Mouse (Mus musculus): ENCODE data around the gene Gm44973. TPM values are rescaled to one million over a fixed set of nuclear protein-coding genes. Genes with fewer than 3 reads are reported as not detected.

Gene Gm44973
- not detected for total RNA-seq (2023)

DNA sequence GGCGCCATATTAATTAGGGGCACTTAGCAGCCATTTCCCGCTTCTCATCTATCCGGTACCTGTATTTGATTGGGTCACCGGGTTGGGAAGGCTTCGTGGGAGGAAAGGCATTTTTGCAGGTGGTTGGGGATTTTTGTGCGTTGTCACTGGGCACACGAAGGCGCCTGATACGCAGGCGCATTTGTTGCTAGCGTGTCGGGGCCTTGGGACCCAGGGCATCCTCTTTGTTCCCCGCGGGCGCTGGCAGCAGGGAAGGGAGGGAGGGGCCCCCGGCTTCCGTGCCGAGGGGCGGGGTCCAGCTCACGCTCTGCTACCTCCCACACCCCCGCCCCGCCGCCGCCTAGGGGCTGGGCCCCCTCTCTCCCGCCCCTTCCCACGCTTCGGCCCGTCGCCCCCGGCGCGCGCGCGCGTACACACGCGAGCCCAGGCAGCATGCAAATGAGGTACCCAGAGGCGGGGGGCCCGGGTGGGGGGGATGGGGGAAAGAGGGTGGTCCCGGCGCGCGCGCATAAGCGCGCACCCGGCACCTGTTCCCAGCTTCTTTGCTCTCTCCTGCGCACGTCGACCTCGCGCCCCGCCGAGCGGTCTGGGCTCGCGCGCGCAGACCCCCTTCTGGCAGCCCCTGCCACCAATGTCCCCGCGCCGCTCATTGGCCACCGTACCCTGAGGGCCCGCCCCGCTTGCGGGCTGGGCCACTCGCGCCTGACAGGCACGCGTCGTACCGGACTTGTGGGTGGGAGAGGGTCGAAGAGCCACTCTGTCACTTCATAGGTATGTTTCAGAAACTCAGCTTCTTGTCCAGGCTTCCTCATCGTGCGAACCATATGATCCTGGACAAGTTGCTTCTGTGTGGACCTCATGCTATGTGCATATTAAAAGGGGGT, at the start of gene Gm44973:
Gene Gm44973, plus strand, starts transcription at position 379 of the 884 bp plus-strand sequence.

DNA sequence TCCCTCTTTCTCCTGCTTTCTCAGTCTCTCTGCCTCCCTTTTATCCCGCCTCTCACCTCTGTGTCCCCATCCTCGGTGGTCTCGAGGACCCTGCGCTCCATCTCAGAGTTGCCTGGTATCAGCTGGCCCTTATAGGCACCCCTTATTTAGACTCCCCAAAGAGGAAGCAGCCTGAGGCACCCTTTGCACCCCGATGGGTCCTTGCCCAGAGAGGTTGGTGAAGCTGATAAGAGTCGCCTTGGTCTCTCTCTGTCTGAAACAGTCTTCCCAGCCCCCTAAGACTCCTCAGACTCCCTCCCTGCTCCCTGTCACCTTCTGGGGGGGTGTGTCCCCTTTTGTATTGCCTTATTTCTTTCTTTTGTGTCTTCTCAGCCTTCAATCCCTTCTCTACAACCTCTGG, 44.2 kb upstream of the Gm44973 start, which contains the start of gene Sbk3:
Gene Sbk3, minus strand, starts transcription at position 101 of the 400 bp plus-strand sequence.

DNA sequence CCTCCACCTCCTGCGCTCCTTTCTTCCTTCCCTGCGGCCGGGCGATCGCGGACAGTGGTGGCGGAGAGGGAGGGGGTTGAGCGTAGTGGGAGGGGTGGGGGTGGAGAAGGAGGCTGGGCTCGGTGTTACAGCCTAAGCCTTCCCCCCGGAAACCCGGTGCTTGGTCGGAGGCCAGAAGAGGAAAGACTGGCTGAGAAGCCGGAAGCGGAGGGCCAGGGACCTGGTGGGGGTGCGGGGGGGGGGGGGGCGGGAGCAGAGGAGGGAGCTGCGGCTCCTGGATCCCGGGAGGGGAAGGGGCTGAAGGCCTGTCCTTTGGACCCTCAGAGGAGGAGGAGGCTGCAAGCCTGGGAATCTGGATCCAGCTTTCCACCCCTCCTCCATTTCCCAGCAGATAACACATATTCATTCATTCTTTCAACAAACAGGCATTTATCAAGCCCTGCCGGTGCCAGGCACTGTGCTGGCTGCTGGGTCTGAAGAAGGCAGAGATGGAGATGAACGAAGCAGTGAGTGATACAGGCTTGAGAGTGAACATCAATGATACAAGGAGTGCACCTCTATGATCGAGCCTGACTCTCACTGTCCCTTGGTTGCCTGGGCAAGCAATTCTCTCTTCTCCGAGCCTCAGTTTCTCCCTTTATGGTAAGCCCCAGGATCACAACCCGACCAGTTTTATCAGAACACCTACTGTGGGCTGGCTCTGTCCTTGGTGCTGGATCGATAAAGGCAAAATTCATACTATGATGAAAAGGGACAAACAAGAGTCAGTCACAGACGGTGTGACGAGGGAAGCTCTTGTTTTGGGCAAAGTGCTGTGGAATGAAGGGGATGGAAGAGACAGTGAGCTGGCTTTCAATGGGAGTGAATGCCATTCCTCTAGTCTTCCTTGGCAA, 19.0 kb upstream of the Gm44973 start, which contains the start of gene Zfp579:
Gene Zfp579, minus strand, starts transcription at position 156 of the 893 bp plus-strand sequence.

DNA sequence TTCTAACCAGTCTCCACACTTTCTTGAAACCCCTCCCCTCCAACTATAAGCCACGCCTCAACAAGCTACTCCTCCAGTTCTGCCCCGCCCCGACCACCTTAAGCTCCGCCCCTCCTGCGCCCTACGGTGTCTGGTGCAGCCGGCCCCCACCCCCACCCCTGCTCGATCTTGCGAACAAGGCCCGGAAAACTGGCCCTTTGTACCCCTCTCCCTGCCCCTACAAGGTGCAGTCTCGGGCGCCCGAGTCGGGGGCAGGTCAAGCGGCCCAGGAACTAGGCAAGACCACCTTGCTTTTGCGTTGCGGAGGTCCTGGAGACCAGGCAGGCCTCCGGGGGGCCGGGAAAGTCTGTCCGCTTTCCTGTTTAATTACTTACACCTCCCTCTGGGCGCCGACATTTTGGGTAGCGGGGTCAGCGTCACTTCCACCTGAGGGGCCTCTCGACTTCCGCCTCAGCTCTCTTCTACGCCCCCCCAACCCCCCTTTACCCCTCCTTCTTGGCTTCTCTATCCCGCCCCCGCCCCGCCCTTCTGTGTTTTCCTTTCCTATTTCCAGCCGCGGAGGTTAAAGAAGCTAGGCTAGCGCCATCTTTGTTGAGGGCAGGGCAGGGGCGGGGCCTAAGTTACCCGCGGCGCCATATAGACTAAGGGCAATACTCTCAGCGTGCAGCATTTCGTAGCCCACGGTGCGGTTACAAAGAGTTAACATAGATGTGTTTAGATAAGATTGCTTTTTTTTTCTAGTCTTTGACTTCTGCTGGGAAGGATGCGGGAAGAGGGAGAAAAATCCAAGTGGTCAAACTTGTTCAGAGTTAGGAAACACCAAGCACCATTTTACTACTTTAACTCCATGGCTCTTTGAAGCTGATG, 812 bp upstream of the Gm44973 start, which contains the start of the genes Zfp524 and Fiz1:
Gene Zfp524, plus strand, starts transcription at position 165 of the 867 bp plus-strand sequence.
Gene Fiz1, minus strand, starts transcription at position 447 of the 867 bp plus-strand sequence.

DNA sequence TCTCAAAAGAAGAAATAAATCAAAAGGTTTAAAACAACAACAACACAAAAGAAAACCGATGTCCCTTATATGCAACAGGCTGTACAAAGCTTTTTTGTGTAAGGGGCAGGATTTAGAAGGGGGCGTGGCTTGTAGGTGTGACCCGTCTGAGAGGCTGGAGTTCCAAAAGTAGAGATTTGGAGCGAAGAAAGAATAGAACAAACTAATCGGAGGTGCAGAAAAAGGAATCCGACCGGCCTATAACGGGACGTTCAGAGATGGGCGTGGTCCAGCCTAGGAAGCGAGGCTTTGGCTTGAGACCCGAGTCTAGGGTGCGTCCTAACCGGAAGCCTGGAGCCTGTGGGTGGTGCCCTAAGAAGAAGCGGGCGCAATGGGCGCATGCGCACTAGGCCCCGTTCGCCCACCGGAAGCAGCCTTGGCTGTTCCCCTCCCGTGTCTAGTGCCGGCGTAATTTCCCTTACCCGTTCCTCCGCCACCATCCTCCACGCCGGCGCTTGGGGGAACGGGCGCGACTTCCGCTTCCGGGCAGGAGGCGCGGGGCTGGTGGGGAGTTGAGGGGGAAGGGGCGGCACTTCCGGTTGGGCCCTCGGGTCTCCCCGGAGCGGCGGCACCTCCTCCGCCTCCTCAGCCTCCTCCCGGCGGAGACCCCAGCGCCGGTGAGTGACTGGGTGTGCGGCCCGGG, 4.8 kb downstream of the Gm44973 start, which contains the start of the genes Zfp865 and Ccdc106:
Gene Zfp865, plus strand, starts transcription at position 377 of the 682 bp plus-strand sequence.
Gene Ccdc106, plus strand, starts transcription at position 554 of the 682 bp plus-strand sequence.

DNA sequence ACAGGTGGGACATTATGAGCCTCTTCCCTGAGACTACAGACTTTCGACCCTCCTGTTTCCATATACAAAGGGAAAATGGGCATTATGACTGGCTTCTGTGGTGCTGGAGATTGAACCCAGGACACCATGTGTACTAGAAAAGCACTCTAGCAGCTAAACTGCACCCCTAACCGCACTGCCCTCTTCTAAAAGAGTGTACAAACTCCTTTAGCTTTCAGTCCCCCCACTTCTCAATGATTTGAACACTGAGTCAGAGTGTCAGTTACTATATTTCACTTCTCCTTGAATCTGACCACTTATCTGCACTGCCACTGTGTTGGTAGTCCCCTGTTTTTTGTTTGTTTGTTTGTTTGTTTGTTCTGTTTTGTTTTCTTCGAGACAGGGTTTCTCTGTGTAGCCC, 18.5 kb downstream of the Gm44973 start, which contains the start of gene 4632433K11Rik:
Gene 4632433K11Rik, plus strand, starts transcription at position 301 of the 400 bp plus-strand sequence.

DNA sequence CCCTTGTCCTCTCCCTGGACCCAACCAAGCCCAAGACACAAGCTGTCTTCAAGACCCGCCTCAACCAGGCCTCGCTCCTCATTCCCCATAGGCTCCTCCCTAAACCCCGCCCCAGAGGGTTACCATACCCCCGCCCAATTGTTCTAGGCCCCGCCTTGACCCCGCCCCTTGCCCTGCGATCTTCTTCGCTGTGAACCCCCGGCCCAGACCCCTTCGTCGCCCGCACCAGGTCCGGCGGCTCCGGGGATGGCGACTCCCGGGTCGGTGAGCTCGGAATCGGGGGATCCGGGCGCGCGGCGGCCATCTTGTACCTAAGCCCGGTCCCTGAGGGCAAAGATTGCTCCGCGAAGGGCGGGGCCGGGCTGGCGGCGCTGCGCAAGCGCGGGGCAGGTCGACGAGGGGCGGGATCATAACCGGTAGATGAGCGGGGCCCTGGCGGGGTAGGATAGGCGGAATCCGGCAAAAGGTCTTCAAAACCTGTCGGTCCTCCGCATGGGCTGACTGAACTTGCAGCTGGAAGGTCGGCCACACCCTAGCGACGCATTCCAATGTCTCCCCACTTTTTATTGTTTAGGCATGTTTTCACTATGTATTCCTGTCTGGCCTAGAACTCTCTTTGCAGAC, 22.9 kb downstream of the Gm44973 start, which contains the start of gene Zfp784:
Gene Zfp784, minus strand, starts transcription at position 338 of the 624 bp plus-strand sequence.

DNA sequence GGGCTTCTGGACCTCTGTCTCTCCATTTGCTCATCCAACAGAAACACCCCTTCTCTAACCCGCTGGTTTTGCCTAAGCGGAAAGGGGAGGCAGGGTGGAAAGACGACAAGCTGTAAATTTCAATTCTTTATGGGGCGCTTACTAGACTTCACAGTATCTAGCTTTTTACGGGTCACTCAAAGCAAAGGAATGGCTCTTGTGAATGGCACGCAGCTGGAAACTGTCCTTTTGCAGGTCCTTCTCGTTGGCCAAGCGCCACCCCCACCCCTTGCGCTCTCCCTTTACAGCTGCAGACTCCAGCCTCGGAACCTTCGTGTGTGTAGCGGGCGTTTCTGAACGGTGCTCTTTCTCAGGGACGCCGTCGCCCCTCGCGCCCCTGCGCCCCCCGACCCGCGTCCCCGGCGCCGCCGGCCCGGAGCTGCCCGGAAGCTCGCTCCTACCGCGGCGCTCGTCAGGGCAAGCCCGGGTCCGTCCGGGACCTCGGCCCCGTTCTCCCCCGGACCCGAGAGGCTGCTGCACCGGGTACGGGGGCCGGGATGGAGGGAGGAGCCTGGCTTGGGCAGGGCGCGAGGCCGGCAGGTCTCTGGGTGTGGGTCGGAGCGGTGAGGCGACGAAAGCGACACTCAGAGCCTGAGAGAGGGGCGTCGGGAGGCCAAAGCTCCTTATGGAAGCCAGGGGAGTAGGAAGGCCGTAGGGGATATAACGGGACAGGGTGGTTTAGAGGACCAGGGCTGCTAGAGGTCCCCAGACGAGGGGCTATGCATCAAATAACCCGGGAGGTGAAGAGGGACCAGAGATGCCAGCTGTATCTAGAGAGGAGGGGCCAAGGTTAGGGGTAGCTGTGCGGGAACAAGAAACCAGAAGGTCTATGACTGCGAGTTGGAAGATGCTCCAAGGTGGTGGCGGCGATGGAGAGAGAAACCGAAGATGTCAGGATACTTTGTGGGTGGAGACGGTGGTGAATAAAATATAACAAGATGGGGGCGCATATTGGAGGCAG, 36.2 kb downstream of the Gm44973 start, which contains the start of gene Zfp580:
Gene Zfp580, plus strand, starts transcription at position 346 of the 1,000 bp plus-strand sequence.

DNA sequence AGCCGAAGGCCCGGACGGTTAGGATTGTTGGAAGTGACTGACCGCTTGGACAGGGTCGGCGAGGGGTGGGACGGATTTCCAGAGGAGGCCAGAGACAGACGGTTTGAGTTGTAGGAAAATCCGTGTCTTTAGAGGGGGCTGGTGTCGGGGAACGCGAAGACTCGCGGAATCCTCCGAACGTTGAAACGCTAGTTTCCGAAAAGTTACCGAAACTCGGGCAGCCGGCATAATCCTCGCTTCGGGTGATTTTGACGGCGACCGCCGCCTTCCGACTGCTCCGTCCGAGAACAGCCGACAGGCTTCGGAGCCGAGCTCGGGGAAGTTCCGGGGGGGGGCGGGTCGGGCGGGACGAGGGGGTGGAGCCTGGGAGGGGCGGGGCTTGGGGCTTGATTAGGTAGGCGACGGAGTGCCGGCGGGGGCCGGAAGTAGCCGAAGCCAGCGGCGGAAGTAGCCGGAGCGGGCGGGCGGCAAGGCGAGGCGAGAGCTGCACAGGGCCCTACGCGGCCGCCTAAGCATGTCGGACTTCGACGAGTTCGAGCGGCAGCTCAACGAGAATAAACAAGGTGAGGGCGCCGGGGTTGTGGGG, 46.6 kb downstream of the Gm44973 start, which contains the start of gene U2af2:
Gene U2af2, plus strand, starts transcription at position 370 of the 586 bp plus-strand sequence.

DNA sequence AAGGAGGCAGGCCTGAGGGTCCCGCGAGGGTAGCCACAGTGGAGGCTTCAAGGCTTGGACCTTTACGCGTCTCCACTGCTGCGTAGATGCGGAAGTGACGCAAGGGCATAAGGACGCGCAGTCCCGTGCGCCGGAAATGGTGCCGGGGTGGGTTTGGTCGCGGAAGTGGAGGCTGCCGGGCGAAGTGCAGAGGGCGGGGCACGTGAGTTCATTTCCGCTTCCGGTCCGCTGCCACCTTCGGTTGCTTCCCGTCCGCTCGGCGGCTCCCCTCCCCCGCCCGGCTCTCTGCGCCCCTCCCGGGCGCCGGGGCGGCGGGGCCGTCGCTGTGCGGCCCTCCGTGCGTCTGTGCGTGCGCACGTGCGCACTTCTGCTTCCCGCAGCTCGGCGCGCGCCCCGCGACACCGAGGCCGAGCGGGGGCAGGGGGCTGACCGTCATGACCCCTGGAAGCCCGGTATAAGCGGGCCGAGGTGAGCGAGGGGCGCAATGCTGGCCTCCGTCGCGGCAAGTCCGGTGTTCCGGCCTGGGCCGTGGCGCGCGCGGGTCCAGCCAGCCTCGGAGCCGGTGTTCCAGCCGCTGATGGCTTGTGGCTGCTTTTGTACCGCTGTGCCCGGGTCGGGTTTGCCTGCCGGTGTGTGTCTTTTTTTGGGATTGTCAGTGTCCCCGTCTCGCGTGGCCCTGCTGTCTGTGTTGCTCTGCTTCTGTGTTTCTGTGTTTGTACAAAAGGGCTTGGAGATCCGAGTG, 64.9 kb downstream of the Gm44973 start, which contains the start of gene Epn1:
Gene Epn1, plus strand, starts transcription at position 226 of the 742 bp plus-strand sequence.

Other genes starting within 250 kb of the Gm44973 start
- not detected for gene Fam71e2, start 244.2 kb upstream of the Gm44973 start, total RNA-seq (2023)
- gene Il11, start 232.6 kb upstream of the Gm44973 start, total RNA-seq (2023), result not detected
- gene Tmem190, start 232.6 kb upstream of the Gm44973 start, total RNA-seq (2023), result not detected
- 1 to 10 TPM; 2.2 to 3.2 TPM for gene Tmem238, start 225.8 kb upstream of the Gm44973 start, total RNA-seq (2023)
- gene Rpl28, start 222.6 kb upstream of the Gm44973 start, total RNA-seq (2023), result 1,000 to 10,000 TPM; 1,616 to 1,738 TPM
- 100 to 1,000 TPM; 115 to 155 TPM for gene Ube2s, start 202.9 kb upstream of the Gm44973 start, total RNA-seq (2023)
- gene Shisa7, start 170.8 kb upstream of the Gm44973 start, total RNA-seq (2023), result 1 to 10 TPM; 1.5 to 2.2 TPM
- gene Isoc2b, start 145.2 kb upstream of the Gm44973 start, total RNA-seq (2023), result 10 to 100 TPM in 1 of 2 experiments, 1 to 10 TPM in 1; 8.1 to 13.1 TPM
- gene Isoc2a, start 138.3 kb upstream of the Gm44973 start, total RNA-seq (2023), result 10 to 100 TPM; 11.1 to 11.2 TPM
- not detected for gene Gm36210, start 109.0 kb upstream of the Gm44973 start, total RNA-seq (2023)
- 10 to 100 TPM; 32.8 to 34.2 TPM for gene Zfp628, start 100.3 kb upstream of the Gm44973 start, total RNA-seq (2023)
- 10 to 100 TPM in 1 of 2 experiments, 1 to 10 TPM in 1; 6.6 to 10.6 TPM for gene Nat14, start 93.5 kb upstream of the Gm44973 start, total RNA-seq (2023)
- under 1 TPM in 1 of 2 experiments, not detected in 1; 0.41 TPM for gene Ssc5d, start 89.7 kb upstream of the Gm44973 start, total RNA-seq (2023)
- gene Sbk2, start 51.1 kb upstream of the Gm44973 start, total RNA-seq (2023), result under 1 TPM; 0.33 to 0.87 TPM
- not detected for gene Sbk3, start 44.3 kb upstream of the Gm44973 start, total RNA-seq (2023)
- 10 to 100 TPM; 20.7 to 31.7 TPM for gene Zfp579, start 19.3 kb upstream of the Gm44973 start, total RNA-seq (2023)
- 10 to 100 TPM; 10.5 to 12.3 TPM for gene Zfp524, start 1.1 kb upstream of the Gm44973 start, total RNA-seq (2023)
- 10 to 100 TPM; 54.8 to 57.0 TPM for gene Fiz1, start 799 bp upstream of the Gm44973 start, total RNA-seq (2023)
- 10 to 100 TPM; 47.6 to 56.7 TPM for gene Zfp865, start 4.9 kb downstream of the Gm44973 start, total RNA-seq (2023)
- gene Ccdc106, start 5.1 kb downstream of the Gm44973 start, total RNA-seq (2023), result not detected
- not detected for gene 4632433K11Rik, start 18.6 kb downstream of the Gm44973 start, total RNA-seq (2023)
- gene Zfp784, start 22.9 kb downstream of the Gm44973 start, total RNA-seq (2023), result 1 to 10 TPM; 5.8 to 7.0 TPM
- 1 to 10 TPM; 4.0 to 4.5 TPM for gene Zfp580, start 36.0 kb downstream of the Gm44973 start, total RNA-seq (2023)
- 100 to 1,000 TPM; 521 to 558 TPM for gene U2af2, start 46.6 kb downstream of the Gm44973 start, total RNA-seq (2023)
- gene Epn1, start 64.7 kb downstream of the Gm44973 start, total RNA-seq (2023), result 100 to 1,000 TPM; 220 to 234 TPM
- gene Rfpl4, start 101.5 kb downstream of the Gm44973 start, total RNA-seq (2023), result not detected
- 1 to 10 TPM in 1 of 2 experiments, not detected in 1; 1.1 TPM for gene Rasl2-9, start 110.5 kb downstream of the Gm44973 start, total RNA-seq (2023)
- gene Vmn1r55, start 134.2 kb downstream of the Gm44973 start, total RNA-seq (2023), result not detected
- not detected for gene Vmn1r56, start 181.3 kb downstream of the Gm44973 start, total RNA-seq (2023)
- gene Vmn1r57, start 203.0 kb downstream of the Gm44973 start, total RNA-seq (2023), result not detected